Comparison of ENCODE assay signal across 23 mouse cellular contexts in genomic region chr19:16300413-16300812, GRCm38 (mm10).
"Had no signal": no experiment of that assay in that cellular context is flagged by ENCODE, and none has a peak within 500 bp of the region (broad histone marks: within the 10 kb centered on the region; RNA-seq: fewer than 3 reads in every experiment).

No protein-coding gene starts in this region.

- H3K4me2 ChIP-seq: heart, embryonic 11.5 days; heart, embryonic 13.5 days; heart, embryonic 15.5 days; hindbrain, embryonic 13.5 days; hindbrain, embryonic 15.5 days; kidney, embryonic 15.5 days; limb, embryonic 12.5 days had no signal

- ATAC-seq: hindbrain, postnatal 0 days; intestine, embryonic 16.5 days had no signal

- H3K9me3 ChIP-seq: heart, embryonic 13.5 days; heart, embryonic 15.5 days; hindbrain, embryonic 13.5 days; hindbrain, embryonic 15.5 days; kidney, embryonic 15.5 days; limb, embryonic 10.5 days; limb, embryonic 12.5 days had no signal

- H3K4me1 ChIP-seq: heart, embryonic 15.5 days; kidney, embryonic 15.5 days; limb, embryonic 10.5 days; limb, embryonic 12.5 days had no signal

- H3K9ac ChIP-seq: heart, embryonic 13.5 days; heart, embryonic 15.5 days; hindbrain, embryonic 13.5 days; hindbrain, embryonic 15.5 days; kidney, embryonic 15.5 days; limb, embryonic 12.5 days had no signal

- DNase-seq: gastrocnemius, postnatal 14 days; gastrocnemius, postnatal 36 days; heart, adult 11 months; heart, adult 2 months; heart, postnatal 14 days; heart, postnatal 36 days; kidney, adult 11 months; kidney, adult 2 months; kidney, adult 9 months; kidney, postnatal 14 days; kidney, postnatal 36 days had no signal

- H3K36me3 ChIP-seq: heart, embryonic 13.5 days; heart, embryonic 15.5 days; hindbrain, embryonic 13.5 days; hindbrain, embryonic 15.5 days; kidney, embryonic 15.5 days; limb, embryonic 10.5 days; limb, embryonic 12.5 days had no signal

- H3K4me3 ChIP-seq: heart, adult 2 months; heart, embryonic 13.5 days; heart, embryonic 15.5 days; hindbrain, embryonic 13.5 days; hindbrain, embryonic 15.5 days; kidney, embryonic 15.5 days; left cerebral cortex, adult 2 months; limb, embryonic 10.5 days; limb, embryonic 12.5 days had no signal

- H3K27ac ChIP-seq: heart, adult 2 months; heart, embryonic 13.5 days; heart, embryonic 15.5 days; hindbrain, embryonic 13.5 days; hindbrain, embryonic 15.5 days; hindbrain, postnatal 0 days; kidney, embryonic 15.5 days; kidney, postnatal 0 days; left cerebral cortex, adult 2 months; limb, embryonic 10.5 days; limb, embryonic 12.5 days had no signal

- H3K27me3 ChIP-seq: heart, embryonic 13.5 days; heart, embryonic 15.5 days; hindbrain, embryonic 13.5 days; hindbrain, embryonic 15.5 days; kidney, embryonic 15.5 days; limb, embryonic 12.5 days had no signal
